Mouse (Mus musculus) kidney, postnatal 0 days (tissue): ENCODE results near the gene Cwc25. TPM values are rescaled to one million over a fixed set of nuclear protein-coding genes. Genes with fewer than 3 reads are reported as not detected.

ENCODE experiments used
- ATAC-seq: fragments of 200-750 bp; cut with Nextera tagmentation; replicated peaks from 2 replicates; pipeline ENCODE4 v1.8.0; 2017; ENCODE audit warnings: low read depth, moderate number of reproducible peaks, moderate TSS enrichment, moderate library complexity; ENCODE audit not compliant: low FRiP score
- DNase-seq: peaks from one replicate; pipeline ENCODE4 v3.0.0-alpha.2; 2016; ENCODE audit warnings: low spot score
- H3K27ac ChIP-seq: fragments of 300-500 bp; sonication (generic); 2 replicates; pipeline ENCODE4 v1.5.1; 2014; ENCODE audit warnings: mild to moderate bottlenecking
- H3K27me3 ChIP-seq: fragments of 300-500 bp; sonication (generic); 2 replicates; pipeline ENCODE4 v1.6.1; 2014; ENCODE audit warnings: low read length, mixed read lengths; ENCODE audit not compliant: insufficient read depth
- H3K36me3 ChIP-seq: fragments of 300-500 bp; sonication (generic); 2 replicates; pipeline ENCODE4 v1.6.1; 2014; ENCODE audit warnings: low read length, mixed read lengths; ENCODE audit not compliant: insufficient read depth
- H3K4me1 ChIP-seq: fragments of 300-500 bp; sonication (generic); replicated peaks from 2 replicates; pipeline ENCODE4 v1.6.1; 2014; ENCODE audit warnings: antibody characterized with exemption, low read length, mixed read lengths; ENCODE audit not compliant: insufficient read depth
- H3K4me2 ChIP-seq: fragments of 300-500 bp; sonication (generic); 2 replicates; pipeline ENCODE4 v1.6.1; 2014; ENCODE audit warnings: mild to moderate bottlenecking, low read length, moderate library complexity, mixed read lengths
- H3K4me3 ChIP-seq: fragments of 300-500 bp; sonication (generic); replicated peaks from 2 replicates; pipeline ENCODE4 v1.5.1; 2014; ENCODE audit warnings: low read depth, low read length
- H3K9ac ChIP-seq: fragments of 300-500 bp; sonication (generic); 2 replicates; pipeline ENCODE4 v1.6.1; 2014; ENCODE audit warnings: low read depth, low read length
- H3K9me3 ChIP-seq: fragments of 300-500 bp; sonication (generic); replicated peaks from 2 replicates; pipeline ENCODE4 v1.6.1; 2016; ENCODE audit warnings: low read length, inconsistent platforms, mixed read lengths
- CTCF ChIP-seq: IDR thresholded peaks from 2 replicates; pipeline ENCODE4 v1.5.1; 2016; ENCODE audit warnings: antibody characterized with exemption, low read depth, mild to moderate bottlenecking, moderate library complexity
- WGBS: fragments of 180-500 bp; shearing (Covaris S2); extraction: QIAGEN DNeasy Blood & Tissue Kit; methylation state at CpG from one replicate; pipeline ENCODE4 v1.1.7; 2014; 5-methylcytosine and 5-hydroxymethylcytosine counted together
- polyA plus RNA-seq: library from polyadenylated mRNA; unstranded; fragments of >200 nt; fragmentation: Nextera tagmentation; extraction: Ambion mirVana; gene quantifications from 2 replicates; pipeline ENCODE4 v1.2.1, GENCODE M21; 2015

The Cwc25 gene
- polyA plus RNA-seq, 1 experiment from 2014 or later = 13.9 TPM

DNA sequence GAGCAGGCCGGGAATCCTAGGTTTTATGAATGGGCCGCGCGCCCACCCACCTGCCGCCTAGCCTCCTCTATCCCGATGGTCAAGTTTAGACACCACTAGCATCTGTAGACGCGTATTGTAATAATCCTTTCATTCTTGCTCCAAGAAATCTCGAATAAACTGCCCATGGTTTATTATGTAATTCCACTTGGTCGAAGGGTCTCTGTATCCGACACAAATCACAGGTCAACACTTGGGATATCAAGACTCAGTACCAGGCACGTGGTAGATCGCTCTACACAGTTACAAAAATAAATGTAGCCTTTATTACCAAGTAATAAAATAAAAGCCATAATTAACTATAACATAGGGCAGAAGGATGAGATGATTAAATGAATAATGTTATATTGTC is 21.0 kb downstream of the Cwc25 start:
- Histone ChIP-seq H3K9me3 (no peaks in the 10 kb centered on the region), H3K27me3 (no peaks in the 10 kb centered on the region), H3K4me1 (peaks cover 20% of the 10 kb centered on the region), H3K36me3 (peaks cover 24% of the 10 kb centered on the region; the same call in 1 of the 2 replicates), H3K9ac (no peak overlapping the region), H3K4me3 (peak overlapping the region; percentile 82), H3K4me2 (peak overlapping the region; percentile 51), H3K27ac (no peak overlapping the region)
- DNase-seq = no peak
- 7% methylated on average over 13 of the region's 13 CpGs for whole genome bisulfite sequencing
- no peak for TF ChIP-seq CTCF
- ATAC-seq = no peak

DNA sequence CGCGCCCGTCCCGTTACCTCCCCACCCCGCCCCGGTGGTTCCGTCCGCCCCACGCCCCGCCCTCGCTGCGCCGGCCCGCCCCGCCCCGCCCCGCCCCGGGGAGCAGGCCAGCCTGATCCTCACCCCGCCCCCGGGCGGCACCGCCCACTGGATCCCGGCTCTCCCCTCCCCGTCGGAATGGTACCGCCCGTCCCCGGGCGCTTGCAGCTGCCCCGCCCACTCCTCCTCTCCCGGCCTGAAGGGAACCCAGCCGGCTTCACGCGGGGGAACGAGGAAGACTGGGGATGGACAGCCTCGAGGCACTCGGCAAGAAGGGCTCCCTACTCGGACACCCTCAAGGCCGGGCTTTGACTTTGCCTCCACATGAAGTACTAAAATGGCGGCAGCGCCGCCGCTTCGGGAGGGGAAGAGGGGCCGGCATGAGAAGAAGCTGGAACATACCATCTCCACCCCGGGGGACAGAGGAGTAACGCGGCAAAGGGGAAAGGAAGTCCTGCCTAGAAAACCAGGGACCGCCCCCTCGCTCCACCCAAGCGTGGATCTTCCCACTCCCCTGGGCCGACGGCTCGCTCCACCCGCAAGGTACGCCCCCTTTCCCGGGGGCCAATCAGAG is 21.5 kb downstream of the Cwc25 start:
- Histone ChIP-seq H3K4me1 (peaks cover 25% of the 10 kb centered on the region), H3K4me3 (peak overlapping the region; percentile 82), H3K4me2 (peak overlapping the region; percentile 74), H3K27me3 (no peaks in the 10 kb centered on the region), H3K27ac (peak overlapping the region; percentile 97), H3K9me3 (no peaks in the 10 kb centered on the region), H3K36me3 (peaks cover 21% of the 10 kb centered on the region; the same call in 1 of the 2 replicates), H3K9ac (peak overlapping the region; percentile 86)
- ATAC-seq (peak; percentile 94), DNase-seq (peak; percentile 100)
- peak; percentile 6; the same call in 1 of the 2 replicates for TF ChIP-seq CTCF
- 2% methylated on average over 46 of the region's 57 CpGs for WGBS

DNA sequence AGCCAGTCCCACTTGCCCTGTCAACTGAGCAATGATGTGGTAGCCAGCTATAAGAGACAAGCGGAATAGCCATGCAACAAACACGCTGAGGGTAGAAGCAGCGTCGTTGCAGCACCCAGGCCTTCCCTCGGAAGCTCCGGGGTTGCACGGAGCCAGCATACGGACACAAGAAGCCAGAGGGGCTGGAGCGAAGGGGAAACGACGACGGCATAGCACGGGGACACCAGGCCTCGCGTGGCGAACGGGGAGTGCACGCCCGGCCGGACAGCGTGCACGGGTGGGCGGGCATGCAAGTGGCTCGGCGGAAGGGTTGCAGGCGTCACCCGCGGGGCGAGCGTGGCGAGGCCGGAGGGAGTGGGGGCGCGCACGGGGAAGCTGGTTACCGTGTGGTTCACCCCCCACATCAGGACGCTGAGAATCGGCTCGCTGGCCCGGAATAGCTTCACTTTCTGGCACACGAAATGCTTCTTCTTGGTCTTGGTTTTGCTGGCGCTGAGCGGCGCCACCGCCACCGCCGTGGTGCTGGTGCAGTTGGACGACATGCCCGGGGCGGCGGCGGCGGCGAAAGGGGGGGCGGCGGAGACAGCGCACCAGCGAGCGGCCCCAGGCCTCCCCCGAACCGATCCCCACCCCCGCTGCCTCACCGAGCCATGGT is 22.2 kb downstream of the Cwc25 start, which contains the start of gene Pip4k2b:
Gene Pip4k2b (minus strand): TSS at position 642 of the 655 bp plus-strand sequence.
- H3K4me3 ChIP-seq = peak within 1 kb of the TSS; percentile 82
- H3K4me1 ChIP-seq = peaks cover 30% of the 10 kb centered on the region
- H3K36me3 ChIP-seq = peaks cover 17% of the 10 kb centered on the region; the same call in 1 of the 2 replicates
- H3K9ac ChIP-seq = peak within 1 kb of the TSS; percentile 86
- DNase-seq (no peak), ATAC-seq (peak; percentile 36)
- peak within 1 kb of the TSS; percentile 74 for H3K4me2 ChIP-seq
- H3K9me3 ChIP-seq = no peaks in the 10 kb centered on the region
- WGBS = under 1% methylated on average over 52 of the region's 63 CpGs
- H3K27ac ChIP-seq = peak within 1 kb of the TSS; percentile 97
- TF ChIP-seq CTCF = no peak
- no peaks in the 10 kb centered on the region for H3K27me3 ChIP-seq

DNA sequence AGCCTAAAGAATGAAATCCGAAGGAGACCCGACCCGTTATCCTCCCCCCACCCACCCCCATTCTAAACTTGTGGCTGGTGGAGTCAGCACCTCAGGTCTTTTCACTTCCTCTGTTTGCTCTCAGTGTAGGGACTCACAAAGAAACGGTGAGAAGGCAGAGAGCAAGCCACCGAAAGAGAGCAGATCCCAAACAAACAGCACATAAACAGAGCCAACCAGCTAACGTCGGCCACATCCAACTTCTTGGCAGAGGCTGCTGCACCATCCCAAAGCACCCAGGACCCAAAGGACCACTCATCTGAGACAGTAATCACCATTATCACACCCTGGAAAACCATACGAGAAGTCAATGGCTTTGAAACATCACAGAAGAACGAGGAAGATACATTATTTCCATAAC is 22.9 kb downstream of the Cwc25 start:
- peak overlapping the region; percentile 82 for H3K4me3 ChIP-seq
- no peak for ATAC-seq
- TF ChIP-seq CTCF = no peak
- peaks cover 30% of the 10 kb centered on the region for H3K4me1 ChIP-seq
- no peak for DNase-seq
- no peaks in the 10 kb centered on the region for H3K9me3 ChIP-seq
- peak overlapping the region; percentile 71 for H3K9ac ChIP-seq
- peak overlapping the region; percentile 74 for H3K4me2 ChIP-seq
- no peak overlapping the region for H3K27ac ChIP-seq
- H3K27me3 ChIP-seq = no peaks in the 10 kb centered on the region
- 0 out of 2 replicates have a peak, but pooled peaks cover 12% of the 10 kb centered on the region for H3K36me3 ChIP-seq
- 14% methylated on average over 9 of the region's 9 CpGs for WGBS

DNA sequence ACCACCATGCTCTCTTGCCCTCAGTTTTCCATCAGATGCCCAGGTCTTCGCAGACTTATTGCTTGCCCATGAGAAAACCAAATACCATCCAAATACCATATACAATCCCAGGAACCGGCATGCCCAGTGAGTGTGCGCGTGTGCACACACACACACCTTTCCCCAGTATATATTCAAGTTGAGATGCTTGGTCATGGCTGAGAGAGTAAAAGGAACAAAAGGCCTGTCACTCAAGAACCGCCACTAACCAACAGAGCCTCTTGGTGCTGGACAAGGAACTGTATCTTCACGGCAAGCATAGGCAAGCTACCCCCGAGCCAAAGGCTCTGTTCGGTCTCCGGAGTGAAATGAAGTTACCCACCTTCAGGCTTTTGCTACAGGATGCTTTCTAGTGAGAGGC is 23.8 kb downstream of the Cwc25 start:
- Histone ChIP-seq H3K36me3 (0 out of 2 replicates have a peak, but pooled peaks cover 7% of the 10 kb centered on the region), H3K4me1 (peaks cover 30% of the 10 kb centered on the region), H3K9me3 (no peaks in the 10 kb centered on the region), H3K4me3 (peak overlapping the region; percentile 82; the same call in 1 of the 2 replicates), H3K4me2 (peak overlapping the region; percentile 74), H3K27me3 (no peaks in the 10 kb centered on the region), H3K9ac (no peak overlapping the region), H3K27ac (no peak overlapping the region)
- no peak for TF ChIP-seq CTCF
- WGBS = 73% methylated on average over 9 of the region's 9 CpGs
- no peak for DNase-seq
- no peak for ATAC-seq

DNA sequence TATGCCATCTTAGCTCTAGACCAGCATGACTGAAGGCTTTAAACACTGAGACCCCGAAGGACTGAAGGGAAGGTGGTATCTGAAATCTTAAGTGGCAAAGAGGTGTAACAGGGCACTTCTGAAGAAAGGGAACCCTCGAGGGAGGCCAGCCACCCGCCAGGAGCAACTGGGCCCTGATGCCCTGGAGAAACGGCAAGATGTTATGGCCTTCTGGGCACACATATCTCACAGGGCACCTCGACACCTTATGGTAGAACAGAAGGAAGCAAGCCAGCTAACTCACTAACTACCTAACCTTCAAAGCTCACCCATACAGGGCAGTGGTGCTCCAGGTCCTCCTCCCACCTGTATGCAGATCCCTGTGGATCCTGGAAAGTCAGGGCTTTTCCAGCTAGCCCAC is 24.2 kb downstream of the Cwc25 start:
- DNase-seq (no peak), ATAC-seq (no peak)
- Histone ChIP-seq H3K4me2 (no peak overlapping the region), H3K36me3 (0 out of 2 replicates have a peak, but pooled peaks cover 7% of the 10 kb centered on the region), H3K4me3 (no peak overlapping the region), H3K9ac (no peak overlapping the region), H3K27ac (no peak overlapping the region), H3K4me1 (peaks cover 30% of the 10 kb centered on the region), H3K9me3 (no peaks in the 10 kb centered on the region), H3K27me3 (no peaks in the 10 kb centered on the region)
- TF ChIP-seq CTCF = no peak
- WGBS = 89% methylated on average over 5 of the region's 5 CpGs
